Mouse (Mus musculus): ENCODE measurements around the gene Gm10721.
A peak's percentile ranks its signal among the peaks of the same experiment; 100 is the strongest.
"Not testable (repeated sequence)": the region's sequence is repeated elsewhere in the genome, so short reads cannot be mapped to it uniquely, and the experiment has no call there.

The Gm10721 gene

DNA sequence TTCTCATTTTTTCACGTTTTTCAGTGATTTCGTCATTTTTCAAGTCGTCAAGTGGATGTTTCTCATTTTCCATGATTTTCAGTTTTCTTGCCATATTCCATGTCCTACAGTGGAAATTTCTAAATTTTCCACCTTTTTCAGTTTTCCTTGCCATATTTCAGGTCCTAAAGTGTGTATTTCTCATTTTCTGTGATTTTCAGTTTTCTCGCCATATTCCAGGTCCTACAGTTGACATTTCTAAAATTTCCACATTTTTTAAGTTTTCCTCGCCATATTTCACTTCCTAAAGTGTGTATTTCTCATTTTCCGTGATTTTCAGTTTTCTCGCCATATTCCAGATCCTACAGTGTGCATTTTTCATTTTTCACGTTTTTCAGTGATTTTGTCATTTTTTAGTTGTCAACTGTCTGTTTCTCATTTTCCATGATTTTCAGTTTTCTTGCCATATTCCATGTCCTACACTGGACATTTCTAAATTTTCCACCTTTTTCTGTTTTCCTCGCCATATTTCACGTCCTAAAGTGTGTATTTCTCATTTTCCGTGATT is at the start of gene Gm10721:
Gene Gm10721 (plus strand): TSS at position 408 of the 547 bp plus-strand sequence.
- not testable (repeated sequence) for DNase-seq

DNA sequence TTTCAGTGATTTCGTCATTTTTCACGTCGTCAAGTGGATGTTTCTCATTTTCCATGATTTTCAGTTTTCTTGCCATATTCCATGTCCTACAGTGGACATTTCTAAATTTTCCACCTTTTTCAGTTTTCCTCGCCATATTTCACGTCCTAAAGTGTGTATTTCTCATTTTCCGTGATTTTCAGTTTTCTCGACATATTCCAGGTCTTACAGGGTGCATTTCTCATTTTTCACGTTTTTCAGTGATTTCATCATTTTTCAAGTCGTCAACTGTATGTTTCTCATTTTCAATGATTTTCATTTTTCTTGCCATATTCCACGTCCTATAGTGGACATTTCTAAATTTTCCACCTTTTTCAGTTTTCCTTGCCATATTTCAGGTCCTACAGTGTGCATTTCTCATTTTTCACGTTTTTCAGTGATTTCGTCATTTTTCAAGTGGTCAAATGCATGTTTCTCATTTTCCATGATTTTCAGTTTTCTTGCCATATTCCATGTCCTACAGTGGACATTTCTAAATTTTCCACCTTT is 12.4 kb upstream of the Gm10721 start, which contains the start of gene Gm10722:
Gene Gm10722 (plus strand): TSS at position 478 of the 528 bp plus-strand sequence.
- DNase-seq, result peak; percentile 43 to 56

DNA sequence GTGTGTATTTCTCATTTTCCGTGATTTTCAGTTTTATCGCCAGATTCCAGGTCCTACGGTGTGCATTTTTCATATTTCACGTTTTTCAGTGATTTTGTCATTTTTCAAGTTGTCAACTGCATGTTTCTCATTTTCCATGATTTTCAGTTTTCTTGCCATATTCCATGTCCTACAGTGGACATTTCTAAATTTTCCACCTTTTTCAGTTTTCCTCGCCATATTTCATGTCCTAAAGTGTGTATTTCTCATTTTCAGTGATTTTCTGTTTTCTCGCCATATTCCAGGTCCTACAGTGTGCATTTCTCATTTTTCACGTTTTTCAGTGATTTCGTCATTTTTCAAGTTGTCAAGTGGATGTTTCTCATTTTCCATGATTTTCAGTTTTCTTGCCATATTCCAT is 11.9 kb upstream of the Gm10721 start:
- DNase-seq, result peak; percentile 56 to 64

DNA sequence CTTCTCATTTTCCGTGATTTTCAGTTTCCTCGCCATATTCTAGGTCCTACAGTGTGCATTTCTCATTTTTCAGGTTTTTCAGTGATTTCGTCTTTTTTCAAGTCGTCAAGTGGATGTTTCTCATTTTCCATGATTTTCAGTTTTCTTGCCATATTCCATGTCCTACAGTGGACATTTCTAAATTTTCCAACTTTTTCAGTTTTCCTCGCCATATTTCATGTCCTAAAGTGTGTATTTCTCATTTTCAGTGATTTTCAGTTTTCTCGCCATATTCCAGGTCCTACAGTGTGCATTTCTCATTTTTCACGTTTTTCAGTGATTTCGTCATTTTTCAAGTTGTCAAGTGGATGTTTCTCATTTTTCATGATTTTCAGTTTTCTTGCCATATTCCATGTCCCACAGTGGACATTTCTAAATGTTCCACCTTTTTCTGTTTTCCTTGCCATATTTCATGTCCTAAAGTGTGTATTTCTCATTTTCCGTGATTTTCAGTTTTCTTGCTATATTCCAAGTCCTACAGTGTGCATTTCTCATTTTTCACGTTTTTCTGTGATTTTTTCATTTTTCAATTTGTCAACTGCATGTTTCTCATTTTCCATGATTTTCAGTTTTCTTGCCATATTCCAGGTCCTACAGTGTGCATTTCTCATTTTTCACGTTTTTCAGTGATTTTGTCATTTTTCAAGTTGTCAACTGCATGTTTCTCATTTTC is 10.8 kb upstream of the Gm10721 start:
- peak; percentile 100 for DNase-seq

DNA sequence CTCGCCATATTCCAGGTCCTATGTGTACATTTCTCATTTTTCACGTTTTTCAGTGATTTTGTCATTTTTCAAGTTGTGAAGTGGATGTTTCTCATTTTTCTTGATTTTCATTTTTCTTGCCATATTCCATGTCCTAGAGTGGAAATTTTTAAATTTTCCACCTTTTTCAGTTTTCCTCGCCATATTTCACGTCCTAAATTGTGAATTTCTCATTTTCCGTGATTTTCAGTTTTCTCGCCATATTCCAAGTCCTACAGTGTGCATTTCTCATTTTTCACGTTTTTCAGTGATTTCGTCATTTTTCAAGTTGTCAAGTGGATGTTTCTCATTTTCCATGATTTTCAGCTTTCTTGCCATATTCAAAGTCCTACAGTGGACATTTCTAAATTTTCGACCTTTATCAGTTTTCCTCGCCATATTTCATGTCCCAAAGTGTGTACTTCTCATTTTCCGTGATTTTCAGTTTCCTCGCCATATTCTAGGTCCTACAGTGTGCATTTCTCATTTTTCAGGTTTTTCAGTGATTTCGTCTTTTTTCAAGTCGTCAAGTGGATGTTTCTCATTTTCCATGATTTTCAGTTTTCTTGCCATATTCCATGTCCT is 10.0 kb upstream of the Gm10721 start, which contains the start of gene Gm11168:
Gene Gm11168 (plus strand): TSS at position 553 of the 603 bp plus-strand sequence.
- DNase-seq, result not testable (repeated sequence)

DNA sequence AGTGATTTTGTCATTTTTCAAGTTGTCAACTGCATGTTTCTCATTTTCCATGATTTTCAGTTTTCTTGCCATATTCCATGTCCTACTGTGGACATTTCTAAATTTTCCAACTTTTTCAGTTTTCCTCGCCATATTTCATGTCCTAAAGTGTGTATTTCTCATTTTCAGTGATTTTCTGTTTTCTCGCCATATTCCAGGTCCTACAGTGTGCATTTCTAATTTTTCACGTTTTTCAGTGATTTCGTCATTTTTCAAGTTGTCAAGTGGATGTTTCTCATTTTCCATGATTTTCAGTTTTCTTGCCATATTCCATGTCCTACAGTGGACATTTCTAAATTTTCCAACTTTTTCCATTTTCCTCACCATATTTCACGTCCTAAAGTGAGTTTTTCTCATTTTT is 6.8 kb upstream of the Gm10721 start:
- not testable (repeated sequence) for DNase-seq

DNA sequence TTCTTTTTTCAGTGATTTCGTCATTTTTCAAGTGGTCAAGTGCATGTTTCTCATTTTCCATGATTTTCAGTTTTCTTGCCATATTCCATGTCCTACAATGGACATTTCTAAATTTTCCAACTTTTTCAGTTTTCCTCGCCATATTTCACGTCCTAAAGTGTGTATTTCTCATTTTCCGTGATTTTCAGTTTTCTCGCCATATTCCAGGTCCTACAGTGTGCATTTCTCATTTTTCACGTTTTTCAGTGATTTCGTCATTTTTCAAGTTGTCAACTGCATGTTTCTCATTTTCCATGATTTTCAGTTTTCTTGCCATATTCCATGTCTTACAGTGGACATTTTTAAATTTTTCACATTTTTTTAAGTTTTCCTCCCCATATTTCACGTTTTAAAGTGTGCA is 6.3 kb upstream of the Gm10721 start:
- peak; percentile 96 to 98 for DNase-seq

DNA sequence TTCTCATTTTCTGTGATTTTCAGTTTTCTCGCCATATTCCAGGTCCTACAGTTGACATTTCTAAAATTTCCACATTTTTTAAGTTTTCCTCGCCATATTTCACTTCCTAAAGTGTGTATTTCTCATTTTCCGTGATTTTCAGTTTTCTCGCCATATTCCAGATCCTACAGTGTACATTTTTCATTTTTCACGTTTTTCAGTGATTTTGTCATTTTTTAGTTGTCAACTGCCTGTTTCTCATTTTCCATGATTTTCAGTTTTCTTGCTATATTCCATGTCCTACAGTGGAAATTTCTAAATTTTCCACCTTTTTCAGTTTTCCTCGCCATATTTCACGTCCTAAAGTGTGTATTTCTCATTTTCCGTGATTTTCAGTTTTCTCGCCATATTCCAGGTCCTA is 5.7 kb upstream of the Gm10721 start:
- not testable (repeated sequence) for DNase-seq

DNA sequence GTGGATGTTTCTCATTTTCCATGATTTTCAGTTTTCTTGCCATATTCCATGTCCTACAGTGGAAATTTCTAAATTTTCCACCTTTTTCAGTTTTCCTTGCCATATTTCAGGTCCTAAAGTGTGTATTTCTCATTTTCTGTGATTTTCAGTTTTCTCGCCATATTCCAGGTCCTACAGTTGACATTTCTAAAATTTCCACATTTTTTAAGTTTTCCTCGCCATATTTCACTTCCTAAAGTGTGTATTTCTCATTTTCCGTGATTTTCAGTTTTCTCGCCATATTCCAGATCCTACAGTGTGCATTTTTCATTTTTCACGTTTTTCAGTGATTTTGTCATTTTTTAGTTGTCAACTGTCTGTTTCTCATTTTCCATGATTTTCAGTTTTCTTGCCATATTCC is 3.6 kb upstream of the Gm10721 start:
- not testable (repeated sequence) for DNase-seq

DNA sequence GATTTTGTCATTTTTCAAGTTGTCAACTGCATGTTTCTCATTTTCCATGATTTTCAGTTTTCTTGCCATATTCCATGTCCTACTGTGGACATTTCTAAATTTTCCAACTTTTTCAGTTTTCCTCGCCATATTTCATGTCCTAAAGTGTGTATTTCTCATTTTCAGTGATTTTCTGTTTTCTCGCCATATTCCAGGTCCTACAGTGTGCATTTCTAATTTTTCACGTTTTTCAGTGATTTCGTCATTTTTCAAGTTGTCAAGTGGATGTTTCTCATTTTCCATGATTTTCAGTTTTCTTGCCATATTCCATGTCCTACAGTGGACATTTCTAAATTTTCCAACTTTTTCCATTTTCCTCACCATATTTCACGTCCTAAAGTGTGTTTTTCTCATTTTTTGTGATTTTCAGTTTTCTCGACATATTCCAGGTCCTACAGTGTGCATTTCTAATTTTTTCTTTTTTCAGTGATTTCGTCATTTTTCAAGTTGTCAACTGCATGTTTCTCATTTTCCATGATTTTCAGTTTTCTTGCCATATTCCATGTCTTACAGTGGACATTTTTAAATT is 802 bp upstream of the Gm10721 start:
- not testable (repeated sequence) for DNase-seq

DNA sequence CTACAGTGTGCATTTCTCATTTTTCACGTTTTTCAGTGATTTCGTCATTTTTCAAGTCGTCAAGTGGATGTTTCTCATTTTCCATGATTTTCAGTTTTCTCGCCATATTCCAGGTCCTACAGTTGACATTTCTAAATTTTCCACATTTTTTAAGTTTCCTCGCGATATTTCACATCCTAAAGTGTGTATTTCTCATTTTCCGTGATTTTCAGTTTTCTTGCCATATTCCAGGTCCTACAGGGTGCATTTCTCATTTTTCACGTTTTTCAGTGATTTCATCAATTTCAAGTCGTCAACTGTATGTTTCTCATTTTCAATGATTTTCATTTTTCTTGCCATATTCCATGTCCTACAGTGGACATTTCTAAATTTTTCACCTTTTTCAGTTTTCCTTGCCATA is 2.4 kb downstream of the Gm10721 start, which contains the start of gene Gm10720:
Gene Gm10720 (plus strand): TSS at position 301 of the 400 bp plus-strand sequence.
- DNase-seq, result not testable (repeated sequence)

DNA sequence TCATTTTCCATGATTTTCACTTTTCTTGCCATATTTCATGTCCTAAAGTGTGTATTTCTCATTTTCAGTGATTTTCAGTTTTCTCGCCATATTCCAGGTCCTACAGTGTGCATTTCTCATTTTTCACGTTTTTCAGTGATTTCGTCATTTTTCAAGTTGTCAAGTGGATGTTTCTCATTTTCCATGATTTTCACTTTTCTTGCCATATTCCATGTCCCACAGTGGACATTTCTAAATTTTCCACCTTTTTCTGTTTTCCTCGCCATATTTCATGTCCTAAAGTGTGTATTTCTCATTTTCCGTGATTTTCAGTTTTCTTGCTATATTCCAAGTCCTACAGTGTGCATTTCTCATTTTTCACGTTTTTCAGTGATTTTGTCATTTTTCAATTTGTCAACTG is 3.0 kb downstream of the Gm10721 start:
- DNase-seq, result peak; percentile 25 to 34

DNA sequence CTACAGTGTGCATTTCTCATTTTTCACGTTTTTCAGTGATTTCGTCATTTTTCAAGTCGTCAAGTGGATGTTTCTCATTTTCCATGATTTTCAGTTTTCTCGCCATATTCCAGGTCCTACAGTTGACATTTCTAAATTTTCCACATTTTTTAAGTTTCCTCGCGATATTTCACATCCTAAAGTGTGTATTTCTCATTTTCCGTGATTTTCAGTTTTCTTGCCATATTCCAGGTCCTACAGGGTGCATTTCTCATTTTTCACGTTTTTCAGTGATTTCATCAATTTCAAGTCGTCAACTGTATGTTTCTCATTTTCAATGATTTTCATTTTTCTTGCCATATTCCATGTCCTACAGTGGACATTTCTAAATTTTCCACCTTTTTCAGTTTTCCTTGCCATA is 4.2 kb downstream of the Gm10721 start, which contains the start of gene Gm10719:
Gene Gm10719 (plus strand): TSS at position 301 of the 400 bp plus-strand sequence.
- DNase-seq, result not testable (repeated sequence)

DNA sequence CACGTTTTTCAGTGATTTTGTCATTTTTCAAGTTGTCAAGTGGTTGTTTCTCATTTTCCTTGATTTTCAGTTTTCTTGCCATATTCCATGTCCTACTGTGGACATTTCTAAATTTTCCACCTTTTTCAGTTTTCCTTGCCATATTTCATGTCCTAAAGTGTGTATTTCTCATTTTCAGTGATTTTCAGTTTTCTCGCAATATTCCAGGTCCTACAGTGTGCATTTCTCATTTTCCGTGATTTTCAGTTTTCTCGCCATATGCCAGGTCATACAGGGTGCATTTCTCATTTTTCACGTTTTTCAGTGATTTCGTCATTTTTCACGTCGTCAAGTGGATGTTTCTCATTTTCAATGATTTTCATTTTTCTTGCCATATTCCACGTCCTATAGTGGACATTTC is 6.0 kb downstream of the Gm10721 start:
- DNase-seq, result peak; percentile 74 to 76

DNA sequence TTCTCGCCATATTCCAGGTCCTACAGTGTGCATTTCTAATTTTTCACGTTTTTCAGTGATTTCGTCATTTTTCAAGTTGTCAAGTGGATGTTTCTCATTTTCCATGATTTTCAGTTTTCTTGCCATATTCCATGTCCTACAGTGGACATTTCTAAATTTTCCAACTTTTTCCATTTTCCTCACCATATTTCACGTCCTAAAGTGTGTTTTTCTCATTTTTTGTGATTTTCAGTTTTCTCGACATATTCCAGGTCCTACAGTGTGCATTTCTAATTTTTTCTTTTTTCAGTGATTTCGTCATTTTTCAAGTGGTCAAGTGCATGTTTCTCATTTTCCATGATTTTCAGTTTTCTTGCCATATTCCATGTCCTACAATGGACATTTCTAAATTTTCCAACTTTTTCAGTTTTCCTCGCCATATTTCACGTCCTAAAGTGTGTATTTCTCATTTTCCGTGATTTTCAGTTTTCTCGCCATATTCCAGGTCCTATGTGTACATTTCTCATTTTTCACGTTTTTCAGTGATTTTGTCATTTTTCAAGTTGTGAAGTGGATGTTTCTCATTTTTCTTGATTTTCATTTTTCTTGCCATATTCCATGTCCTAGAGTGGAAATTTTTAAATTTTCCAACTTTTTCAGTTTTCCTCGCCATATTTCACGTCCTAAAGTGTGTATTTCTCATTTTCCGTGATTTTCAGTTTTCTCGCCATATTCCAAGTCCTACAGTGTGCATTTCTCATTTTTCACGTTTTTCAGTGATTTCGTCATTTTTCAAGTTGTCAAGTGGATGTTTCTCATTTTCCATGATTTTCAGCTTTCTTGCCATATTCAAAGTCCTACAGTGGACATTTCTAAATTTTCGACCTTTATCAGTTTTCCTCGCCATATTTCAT is 7.1 kb downstream of the Gm10721 start:
- DNase-seq, result peak; percentile 76 to 78

DNA sequence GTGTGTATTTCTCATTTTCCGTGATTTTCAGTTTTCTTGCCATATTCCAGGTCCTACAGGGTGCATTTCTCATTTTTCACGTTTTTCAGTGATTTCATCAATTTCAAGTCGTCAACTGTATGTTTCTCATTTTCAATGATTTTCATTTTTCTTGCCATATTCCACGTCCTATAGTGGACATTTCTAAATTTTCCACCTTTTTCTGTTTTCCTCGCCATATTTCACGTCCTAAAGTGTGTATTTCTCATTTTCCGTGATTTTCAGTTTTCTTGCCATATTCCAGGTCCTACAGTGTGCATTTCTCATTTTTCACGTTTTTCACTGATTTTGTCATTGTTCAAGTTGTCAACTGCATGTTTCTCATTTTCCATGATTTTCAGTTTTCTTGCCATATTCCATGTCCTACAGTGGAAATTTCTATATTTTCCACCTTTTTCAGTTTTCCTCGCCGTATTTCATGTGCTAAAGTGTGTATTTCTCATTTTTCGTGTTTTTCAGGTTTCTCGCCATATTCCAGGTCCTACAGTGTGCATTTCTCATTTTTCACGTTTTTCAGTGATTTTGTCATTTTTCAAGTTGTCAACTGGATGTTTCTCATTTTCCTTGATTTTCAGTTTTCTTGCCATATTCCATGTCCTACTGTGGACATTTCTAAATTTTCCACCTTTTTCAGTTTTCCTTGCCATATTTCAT is 9.5 kb downstream of the Gm10721 start:
- peak; percentile 84 to 85 for DNase-seq

DNA sequence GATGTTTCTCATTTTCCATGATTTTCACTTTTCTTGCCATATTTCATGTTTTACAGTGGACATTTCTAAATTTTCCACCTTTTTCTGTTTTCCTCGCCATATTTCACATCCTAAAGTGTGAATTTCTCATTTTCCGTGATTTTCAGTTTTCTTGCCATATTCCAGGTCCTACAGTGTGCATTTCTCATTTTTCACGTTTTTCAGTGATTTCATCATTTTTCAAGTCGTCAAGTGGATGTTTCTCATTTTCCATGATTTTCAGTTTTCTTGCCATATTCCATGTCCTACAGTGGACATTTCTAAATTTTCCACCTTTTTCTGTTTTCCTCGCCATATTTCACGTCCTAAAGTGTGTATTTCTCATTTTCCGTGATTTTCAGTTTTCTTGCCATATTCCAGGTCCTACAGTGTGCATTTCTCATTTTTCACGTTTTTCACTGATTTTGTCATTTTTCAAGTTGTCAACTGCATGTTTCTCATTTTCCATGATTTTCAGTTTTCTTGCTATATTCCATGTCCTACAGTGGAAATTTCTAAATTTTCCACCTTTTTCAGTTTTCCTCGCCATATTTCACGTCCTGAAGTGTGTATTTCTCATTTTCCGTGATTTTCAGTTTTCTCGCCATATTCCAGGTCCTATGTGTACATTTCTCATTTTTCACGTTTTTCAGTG is 10.5 kb downstream of the Gm10721 start, which contains the start of gene Gm10718:
Gene Gm10718 (plus strand): TSS at position 236 of the 673 bp plus-strand sequence.
- DNase-seq, result peak; percentile 70 to 73

DNA sequence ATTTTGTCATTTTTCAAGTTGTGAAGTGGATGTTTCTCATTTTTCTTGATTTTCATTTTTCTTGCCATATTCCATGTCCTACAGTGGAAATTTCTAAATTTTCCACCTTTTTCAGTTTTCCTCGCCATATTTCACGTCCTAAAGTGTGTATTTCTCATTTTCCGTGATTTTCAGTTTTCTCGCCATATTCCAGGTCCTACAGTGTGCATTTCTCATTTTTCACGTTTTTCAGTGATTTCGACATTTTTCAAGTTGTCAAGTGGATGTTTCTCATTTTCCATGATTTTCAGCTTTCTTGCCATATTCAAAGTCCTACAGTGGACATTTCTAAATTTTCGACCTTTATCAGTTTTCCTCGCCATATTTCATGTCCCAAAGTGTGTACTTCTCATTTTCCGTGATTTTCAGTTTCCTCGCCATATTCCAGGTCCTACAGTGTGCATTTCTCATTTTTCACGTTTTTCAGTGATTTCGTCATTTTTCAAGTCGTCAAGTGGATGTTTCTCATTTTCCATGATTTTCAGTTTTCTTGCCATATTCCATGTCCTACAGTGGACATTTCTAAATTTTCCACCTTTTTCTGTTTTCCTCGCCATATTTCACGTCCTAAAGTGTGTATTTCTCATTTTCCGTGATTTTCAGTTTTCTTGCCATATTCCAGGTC is 11.2 kb downstream of the Gm10721 start:
- peak; percentile 98 to 100 for DNase-seq

DNA sequence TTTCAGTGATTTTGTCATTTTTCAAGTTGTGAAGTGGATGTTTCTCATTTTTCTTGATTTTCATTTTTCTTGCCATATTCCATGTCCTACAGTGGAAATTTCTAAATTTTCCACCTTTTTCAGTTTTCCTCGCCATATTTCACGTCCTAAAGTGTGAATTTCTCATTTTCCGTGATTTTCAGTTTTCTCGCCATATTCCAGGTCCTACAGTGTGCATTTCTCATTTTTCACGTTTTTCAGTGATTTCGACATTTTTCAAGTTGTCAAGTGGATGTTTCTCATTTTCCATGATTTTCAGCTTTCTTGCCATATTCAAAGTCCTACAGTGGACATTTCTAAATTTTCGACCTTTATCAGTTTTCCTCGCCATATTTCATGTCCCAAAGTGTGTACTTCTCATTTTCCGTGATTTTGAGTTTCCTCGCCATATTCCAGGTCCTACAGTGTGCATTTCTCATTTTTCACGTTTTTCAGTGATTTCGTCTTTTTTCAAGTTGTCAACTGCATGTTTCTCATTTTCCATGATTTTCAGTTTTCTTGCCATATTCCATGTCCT is 12.1 kb downstream of the Gm10721 start, which contains the start of gene Gm10717:
Gene Gm10717 (plus strand): TSS at position 506 of the 556 bp plus-strand sequence.
- DNase-seq, result peak; percentile 59 to 63

DNA sequence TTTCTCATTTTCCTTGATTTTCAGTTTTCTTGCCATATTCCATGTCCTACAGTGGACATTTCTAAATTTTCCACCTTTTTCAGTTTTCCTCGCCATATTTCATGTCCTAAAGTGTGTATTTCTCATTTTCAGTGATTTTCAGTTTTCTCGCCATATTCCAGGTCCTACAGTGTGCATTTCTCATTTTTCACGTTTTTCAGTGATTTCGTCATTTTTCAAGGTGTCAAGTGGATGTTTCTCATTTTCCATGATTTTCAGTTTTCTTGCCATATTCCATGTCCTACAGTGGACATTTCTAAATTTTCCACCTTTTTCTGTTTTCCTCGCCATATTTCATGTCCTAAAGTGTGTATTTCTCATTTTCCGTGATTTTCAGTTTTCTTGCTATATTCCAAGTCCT is 12.7 kb downstream of the Gm10721 start:
- DNase-seq, result peak; percentile 81
